Mouse (Mus musculus) MEL (cell line): ENCODE data around the gene Fv1.

ENCODE experiments used
- CTCF ChIP-seq, 3 experiments: IDR thresholded peaks in 2 of 3; conservative IDR thresholded peaks in 1 of 3; 2 replicates each; pipeline ENCODE4 v1.5.1; 2011 to 2012; ENCODE audit warnings: low read length in 3 of 3, low read depth in 2 of 3, mild to moderate bottlenecking in 2 of 3, improper control_type of control experiment in 1 of 3, inconsistent platforms in 1 of 3, mixed read lengths in 1 of 3, moderate library complexity in 1 of 3; ENCODE audit not compliant: control insufficient read depth in 1 of 3, insufficient read depth in 1 of 3, poor library complexity in 1 of 3, severe bottlenecking in 1 of 3
- ETS1 ChIP-seq: IDR thresholded peaks from 2 replicates; pipeline ENCODE4 v1.6.1; 2012; ENCODE audit warnings: low read depth, mild to moderate bottlenecking, inconsistent platforms, low read length, improper control_type of control experiment, moderate library complexity
- GATA1 ChIP-seq: IDR thresholded peaks from 2 replicates; pipeline ENCODE4 v1.6.1; 2011; ENCODE audit warnings: low read depth, low read length, improper control_type of control experiment
- MAX ChIP-seq: IDR thresholded peaks from 2 replicates; pipeline ENCODE4 v1.6.1; 2011; ENCODE audit warnings: low read length, improper control_type of control experiment
- MEF2A ChIP-seq: IDR thresholded peaks from 2 replicates; pipeline ENCODE4 v1.6.1; 2014; ENCODE audit warnings: low read depth, mild to moderate bottlenecking, inconsistent platforms, low read length, improper control_type of control experiment; ENCODE audit not compliant: poor library complexity, insufficient replicate concordance, severe bottlenecking; ENCODE audit errors: extremely low read depth
- NRF1 ChIP-seq: IDR thresholded peaks from 2 replicates; pipeline ENCODE4 v1.6.1; 2014; ENCODE audit warnings: low read depth, mild to moderate bottlenecking, inconsistent platforms, low read length, improper control_type of control experiment, moderate library complexity; ENCODE audit not compliant: poor library complexity, insufficient read depth, severe bottlenecking
- POLR2A ChIP-seq, 2 experiments: IDR thresholded peaks; 2 replicates each; pipeline ENCODE4 v1.6.1; 2011 to 2012; ENCODE audit warnings: low read length in 2 of 2, mild to moderate bottlenecking in 2 of 2, control low read depth in 1 of 2, improper control_type of control experiment in 1 of 2, low read depth in 1 of 2, moderate library complexity in 1 of 2; ENCODE audit not compliant: control insufficient read depth in 1 of 2, insufficient read depth in 1 of 2, poor library complexity in 1 of 2
- POLR2AphosphoS2 ChIP-seq: IDR thresholded peaks from 2 replicates; pipeline ENCODE4 v1.6.1; 2011; ENCODE audit warnings: low read length, improper control_type of control experiment
- POLR2AphosphoS5 ChIP-seq: IDR thresholded peaks from 2 replicates; pipeline ENCODE4 v1.6.1; 2012; ENCODE audit warnings: low read depth, borderline replicate concordance, mild to moderate bottlenecking, inconsistent platforms, low read length, moderate library complexity, mixed read lengths
- USF1 ChIP-seq: IDR thresholded peaks from 2 replicates; pipeline ENCODE4 v1.6.1; 2014; ENCODE audit warnings: low read depth, mild to moderate bottlenecking, inconsistent platforms, low read length, improper control_type of control experiment, moderate library complexity
- ZMIZ1 ChIP-seq: IDR thresholded peaks from 2 replicates; pipeline ENCODE4 v1.6.1; 2012; ENCODE audit warnings: low read depth, mild to moderate bottlenecking, inconsistent platforms, low read length, improper control_type of control experiment, moderate library complexity

GRCm38 (mm10) chr4:147909486-147909885 lies 40.7 kb downstream of the Fv1 start:
- TF ChIP-seq POLR2AphosphoS5 (no peak), ETS1 (no peak), CTCF (IDR thresholded peaks at IDR 0.05 in 2 of 3, conservative IDR thresholded peaks at IDR 0.05 in 1 of 3; ENCODE audit: control insufficient read depth in 1 of 3, insufficient read depth in 1 of 3, low read depth in 2 of 3, low read length in 3 of 3, poor library complexity in 1 of 3, severe bottlenecking in 1 of 3) (no peak), MEF2A (no peak), MAX (no peak), USF1 (no peak), NRF1 (no peak), ZMIZ1 (no peak), POLR2A (IDR thresholded peaks at IDR 0.05; ENCODE audit: control insufficient read depth in 1 of 2, insufficient read depth in 1 of 2, low read depth in 1 of 2, low read length in 2 of 2, poor library complexity in 1 of 2) (no peak), POLR2AphosphoS2 (no peak), GATA1 (no peak)
